Mouse (Mus musculus) heart, postnatal 0 days (tissue): ENCODE data around the gene Cep78. TPM values are rescaled to one million over a fixed set of nuclear protein-coding genes. Genes with fewer than 3 reads are reported as not detected.

Experiments
- ATAC-seq: fragments of 200-750 bp; cut with Nextera tagmentation; 2 replicates; pipeline ENCODE4 v1.8.0; 2017; ENCODE audit warnings: low read depth, moderate number of reproducible peaks, moderate library complexity; ENCODE audit not compliant: insufficient read depth
- DNase-seq: peaks from one replicate; pipeline ENCODE4 v3.0.0-alpha.2; 2016; ENCODE audit warnings: low spot score
- H3K27ac ChIP-seq: fragments of 300-500 bp; sonication (generic); 2 replicates; pipeline ENCODE4 v1.5.1; 2014; ENCODE audit warnings: low read depth, mild to moderate bottlenecking
- H3K27me3 ChIP-seq: fragments of 300-500 bp; sonication (generic); 2 replicates; pipeline ENCODE4 v1.6.1; 2014; ENCODE audit warnings: low read length, mixed read lengths; ENCODE audit not compliant: control insufficient read depth, insufficient read depth
- H3K36me3 ChIP-seq: fragments of 300-500 bp; sonication (generic); replicated peaks from 2 replicates; pipeline ENCODE4 v1.6.1; 2014; ENCODE audit warnings: low read length, mixed read lengths; ENCODE audit not compliant: control insufficient read depth, insufficient read depth
- H3K4me1 ChIP-seq: fragments of 300-500 bp; sonication (generic); 2 replicates; pipeline ENCODE4 v1.6.1; 2014; ENCODE audit warnings: antibody characterized with exemption; ENCODE audit not compliant: control insufficient read depth, insufficient read depth
- H3K4me2 ChIP-seq: fragments of 300-500 bp; sonication (generic); 2 replicates; pipeline ENCODE4 v1.6.1; 2014; ENCODE audit warnings: low read depth, mild to moderate bottlenecking, low read length, moderate library complexity
- H3K4me3 ChIP-seq: fragments of 300-500 bp; sonication (generic); 2 replicates; pipeline ENCODE4 v1.5.1; 2014; ENCODE audit warnings: low read depth, low read length
- H3K9ac ChIP-seq: fragments of 300-500 bp; sonication (generic); replicated peaks from 2 replicates; pipeline ENCODE4 v1.6.1; 2014; ENCODE audit warnings: low read depth, low read length, mixed read lengths
- H3K9me3 ChIP-seq: fragments of 300-500 bp; sonication (generic); replicated peaks from 2 replicates; pipeline ENCODE4 v1.6.1; 2016; ENCODE audit warnings: low read length; ENCODE audit not compliant: control insufficient read depth
- CTCF ChIP-seq: IDR thresholded peaks from 2 replicates; pipeline ENCODE4 v1.5.1; 2016; ENCODE audit warnings: antibody characterized with exemption, control low read depth, low read depth
- EP300 ChIP-seq: IDR thresholded peaks from 2 replicates; pipeline ENCODE4 v1.6.1; 2016; ENCODE audit warnings: antibody characterized with exemption, low read depth
- WGBS: fragments of 180-500 bp; shearing (Covaris S2); extraction: QIAGEN DNeasy Blood & Tissue Kit; methylation state at CpG from one replicate; pipeline ENCODE4 v1.1.7; 2014; 5-methylcytosine and 5-hydroxymethylcytosine counted together
- polyA plus RNA-seq: library from polyadenylated mRNA; unstranded; fragments of >200 nt; fragmentation: Nextera tagmentation; extraction: Ambion mirVana; gene quantifications from 2 replicates; pipeline ENCODE4 v1.2.1, GENCODE M21; 2015
- total RNA-seq: library from RNA; depleted of rRNA; stranded (reverse); fragments of >200 nt; gene quantifications from 2 replicates; pipeline ENCODE4 v1.2.3, GENCODE M21; 2014; ENCODE audit warnings: low replicate concordance; rRNA removed

Gene Cep78
- total and polyA plus RNA-seq, 2 experiments from 2014 or later = 4.6 to 6.9 TPM

GRCm38 (mm10) chr19:15913249-15913997 is 71.4 kb downstream of the Cep78 start:
- H3K4me3 ChIP-seq = no peak overlapping the region
- WGBS = 81% methylated on average over 9 of the region's 9 CpGs
- H3K9ac ChIP-seq = no peak overlapping the region
- no peak for DNase-seq
- no peaks in the 10 kb centered on the region for H3K27me3 ChIP-seq
- no peaks in the 10 kb centered on the region for H3K9me3 ChIP-seq
- peaks cover 11% of the 10 kb centered on the region for H3K4me1 ChIP-seq
- TF ChIP-seq CTCF (no peak), EP300 (no peak)
- no peak overlapping the region for H3K27ac ChIP-seq
- H3K36me3 ChIP-seq = peaks cover 37% of the 10 kb centered on the region
- no peak for ATAC-seq
- no peak overlapping the region for H3K4me2 ChIP-seq

GRCm38 (mm10) chr19:15911441-15911840 is 73.3 kb downstream of the Cep78 start:
- H3K27me3 ChIP-seq = no peaks in the 10 kb centered on the region
- no peak overlapping the region for H3K4me3 ChIP-seq
- DNase-seq = no peak
- H3K9me3 ChIP-seq = no peaks in the 10 kb centered on the region
- peaks cover 11% of the 10 kb centered on the region for H3K4me1 ChIP-seq
- WGBS = 92% methylated on average over 5 of the region's 5 CpGs
- no peak overlapping the region for H3K27ac ChIP-seq
- no peak overlapping the region for H3K4me2 ChIP-seq
- no peak for ATAC-seq
- H3K36me3 ChIP-seq = peaks cover 40% of the 10 kb centered on the region; the same call in 1 of the 2 replicates
- H3K9ac ChIP-seq = no peak overlapping the region
- no peak for TF ChIP-seq EP300
- TF ChIP-seq CTCF = no peak

- no peaks in the 10 kb centered on the region for H3K27me3 ChIP-seq
- H3K27ac ChIP-seq = no peak overlapping the region
- no peak overlapping the region for H3K4me3 ChIP-seq
- 37% methylated on average over 3 of the region's 3 CpGs for WGBS
- ATAC-seq = peak; percentile 70
- peak; percentile 40 for DNase-seq
- no peak overlapping the region for H3K4me2 ChIP-seq
- no peak overlapping the region for H3K9ac ChIP-seq
- H3K4me1 ChIP-seq = peaks cover 11% of the 10 kb centered on the region
- no peak for TF ChIP-seq EP300
- TF ChIP-seq CTCF = no peak
- H3K9me3 ChIP-seq = no peaks in the 10 kb centered on the region
- H3K36me3 ChIP-seq = peaks cover 43% of the 10 kb centered on the region; the same call in 1 of the 2 replicates
Observed at GRCm38 (mm10) chr19:15910987-15911386, 73.8 kb downstream of the Cep78 start.

GRCm38 (mm10) chr19:15910488-15910887 is 74.3 kb downstream of the Cep78 start:
- no peak overlapping the region for H3K27ac ChIP-seq
- H3K9me3 ChIP-seq = no peaks in the 10 kb centered on the region
- peaks cover 11% of the 10 kb centered on the region for H3K4me1 ChIP-seq
- ATAC-seq = peak; percentile 69
- TF ChIP-seq EP300 (no peak), CTCF (no peak)
- no peaks in the 10 kb centered on the region for H3K27me3 ChIP-seq
- no peak overlapping the region for H3K4me3 ChIP-seq
- peaks cover 48% of the 10 kb centered on the region; the same call in 1 of the 2 replicates for H3K36me3 ChIP-seq
- H3K9ac ChIP-seq = no peak overlapping the region
- WGBS = 13% methylated on average over 1 of the region's 1 CpGs
- H3K4me2 ChIP-seq = no peak overlapping the region
- peak; percentile 12 for DNase-seq

- Histone ChIP-seq H3K4me3 (no peak overlapping the region), H3K27ac (no peak overlapping the region), H3K4me2 (no peak overlapping the region), H3K36me3 (peaks cover 43% of the 10 kb centered on the region; the same call in 1 of the 2 replicates), H3K9me3 (no peaks in the 10 kb centered on the region), H3K9ac (no peak overlapping the region), H3K4me1 (peaks cover 11% of the 10 kb centered on the region), H3K27me3 (no peaks in the 10 kb centered on the region)
- ATAC-seq (no peak), DNase-seq (no peak)
- 75% methylated on average over 5 of the region's 5 CpGs for WGBS
- TF ChIP-seq EP300 (no peak), CTCF (no peak)
Observed at GRCm38 (mm10) chr19:15908016-15908415, 76.8 kb downstream of the Cep78 start.

Other genes starting within 250 kb of the Cep78 start
- gene Psat1, start 37.7 kb downstream of the Cep78 start, total RNA-seq = 30.6 and 55.3 TPM in 2 replicates
- gene Psat1, start 37.7 kb downstream of the Cep78 start, polyA plus RNA-seq = 20.3 and 20.4 TPM in 2 replicates
- gene Gnaq, start 147.8 kb upstream of the Cep78 start, total RNA-seq = 24.6 and 27.0 TPM in 2 replicates
- gene Gnaq, start 147.8 kb upstream of the Cep78 start, polyA plus RNA-seq = 11.9 and 12.7 TPM in 2 replicates